Mouse (Mus musculus) heart, adult 2 months (tissue): Measurements from ENCODE around the gene Olfr958. TPM values are rescaled to one million over a fixed set of nuclear protein-coding genes. Genes with fewer than 3 reads are reported as not detected.
A peak's percentile ranks its signal among the peaks of the same experiment; 100 is the strongest.

Experiments
- DNase-seq, 2 experiments: peaks; one replicate each; pipeline ENCODE4 v3.0.0; 2021
- H3K27ac ChIP-seq: fragments of 200-600 bp; 2 replicates; pipeline ENCODE4 v1.8.1; 2022
- H3K27me3 ChIP-seq: fragments of 200-500 bp; 2 replicates; pipeline ENCODE4 v1.6.1; 2012; ENCODE audit warnings: mild to moderate bottlenecking, low read length, inconsistent platforms, mixed read lengths; ENCODE audit not compliant: control insufficient read depth, insufficient read depth
- H3K36me3 ChIP-seq: fragments of 200-500 bp; 2 replicates; pipeline ENCODE4 v1.6.1; 2012; ENCODE audit warnings: low read length, inconsistent platforms; ENCODE audit not compliant: control insufficient read depth, insufficient read depth
- H3K4me1 ChIP-seq: fragments of 200-500 bp; 2 replicates; pipeline ENCODE4 v1.6.1; 2011; ENCODE audit warnings: low read length; ENCODE audit not compliant: control insufficient read depth, insufficient read depth
- H3K4me3 ChIP-seq: fragments of 200-600 bp; 2 replicates; pipeline ENCODE4 v1.8.1; 2022
- H3K79me2 ChIP-seq: fragments of 200-500 bp; replicated peaks from 2 replicates; pipeline ENCODE4 v1.6.1; 2012; ENCODE audit warnings: mild to moderate bottlenecking, inconsistent platforms, low read length, moderate library complexity, mixed read lengths; ENCODE audit not compliant: control insufficient read depth, insufficient read depth
- H3K9ac ChIP-seq: fragments of 200-500 bp; 2 replicates; pipeline ENCODE4 v1.6.1; 2012; ENCODE audit warnings: low read depth, mild to moderate bottlenecking, control low read depth, inconsistent platforms, low read length, mixed read lengths
- CTCF ChIP-seq: fragments of 200-600 bp; IDR thresholded peaks from 2 replicates; pipeline ENCODE4 v1.8.1; 2022; ENCODE audit warnings: antibody characterized with exemption, mild to moderate bottlenecking, moderate library complexity
- EP300 ChIP-seq: fragments of 200-500 bp; IDR thresholded peaks from 2 replicates; pipeline ENCODE4 v1.6.1; 2011; ENCODE audit warnings: low read depth, low read length, control low read depth; ENCODE audit not compliant: insufficient read depth
- POLR2A ChIP-seq: fragments of 200-500 bp; IDR thresholded peaks from 2 replicates; pipeline ENCODE4 v1.6.1; 2011; ENCODE audit warnings: mild to moderate bottlenecking, low read depth, low read length, control low read depth; ENCODE audit not compliant: insufficient read depth
- WGBS: fragments of 180-500 bp; shearing (Covaris S2); methylation state at CpG from one replicate; pipeline ENCODE4 v1.1.7; 2018; 5-methylcytosine and 5-hydroxymethylcytosine counted together
- intact Hi-C: fragments of 180-260 bp; cut with DNase I; formaldehyde crosslinking; loops from one replicate; pipeline ENCODE4 v1.15.1; 2025
- long read RNA-seq: library from polyadenylated mRNA; stranded (forward); transcript quantifications from one replicate; pipeline ENCODE4 v2.0.0, GENCODE M21; 2021
- polyA plus RNA-seq: library from polyadenylated mRNA; depleted of rRNA; stranded (reverse); fragments of >200 nt; gene quantifications from 2 replicates; pipeline ENCODE4 v1.2.3, GENCODE M21; 2012; rRNA removed
- total RNA-seq, 2 experiments: library from RNA; stranded (reverse); gene quantifications; 2 replicates each; pipeline ENCODE4 v1.2.3; 2021

Gene Olfr958
- total RNA-seq = not detected
- polyA plus RNA-seq = not detected in 2 replicates
- long read RNA-seq = 0 reads

- WGBS = 40% methylated on average over 2 of the region's 2 CpGs
- no peak within 1 kb of the TSS for H3K9ac ChIP-seq
- no peak within 1 kb of the TSS for H3K27ac ChIP-seq
- H3K27me3 ChIP-seq = no peaks in the 10 kb centered on the region
- H3K4me3 ChIP-seq = no peak within 1 kb of the TSS
- no peaks in the 10 kb centered on the region for H3K36me3 ChIP-seq
- no peaks in the 10 kb centered on the region for H3K79me2 ChIP-seq
- no peak for DNase-seq
- H3K4me1 ChIP-seq = no peaks in the 10 kb centered on the region
- TF ChIP-seq EP300 (no peak), POLR2A (no peak), CTCF (no peak)
- intact Hi-C loops = no loop called here
These were observed at the start of gene Olfr958 for GRCm38 (mm10) chr9:39553946-39554345. Olfr958 (minus strand) TSS chr9:39554054.

GRCm38 (mm10) chr9:39603333-39603845 lies 49.5 kb upstream of the Olfr958 start:
- Histone ChIP-seq H3K36me3 (no peaks in the 10 kb centered on the region), H3K27ac (no peak overlapping the region), H3K79me2 (no peaks in the 10 kb centered on the region), H3K4me1 (no peaks in the 10 kb centered on the region), H3K4me3 (0 out of 2 replicates have a peak overlapping the region, but pooled peaks have one; percentile 10), H3K9ac (no peak overlapping the region), H3K27me3 (no peaks in the 10 kb centered on the region)
- intact Hi-C loops = no loop called here
- no peak for DNase-seq
- 1% methylated on average over 9 of the region's 9 CpGs for WGBS
- TF ChIP-seq POLR2A (no peak), EP300 (no peak), CTCF (no peak)

- H3K9ac ChIP-seq = no peak overlapping the region
- H3K4me3 ChIP-seq = 0 out of 2 replicates have a peak overlapping the region, but pooled peaks have one; percentile 10
- no peak for DNase-seq
- 2% methylated on average over 19 of the region's 19 CpGs for WGBS
- intact Hi-C loops = no loop called here
- no peaks in the 10 kb centered on the region for H3K36me3 ChIP-seq
- no peaks in the 10 kb centered on the region for H3K4me1 ChIP-seq
- no peak overlapping the region for H3K27ac ChIP-seq
- H3K27me3 ChIP-seq = no peaks in the 10 kb centered on the region
- TF ChIP-seq POLR2A (no peak), EP300 (no peak), CTCF (no peak)
- no peaks in the 10 kb centered on the region for H3K79me2 ChIP-seq
These were observed 48.9 kb upstream of the Olfr958 start for GRCm38 (mm10) chr9:39602536-39603332.

- H3K9ac ChIP-seq = no peak overlapping the region
- intact Hi-C loops = no loop called here
- WGBS = 41% methylated on average over 5 of the region's 5 CpGs
- H3K4me1 ChIP-seq = no peaks in the 10 kb centered on the region
- TF ChIP-seq CTCF (no peak), EP300 (no peak), POLR2A (no peak)
- H3K36me3 ChIP-seq = no peaks in the 10 kb centered on the region
- H3K27me3 ChIP-seq = no peaks in the 10 kb centered on the region
- no peaks in the 10 kb centered on the region for H3K79me2 ChIP-seq
- H3K4me3 ChIP-seq = no peak overlapping the region
- peak overlapping the region; percentile 19; the same call in 1 of the 2 replicates for H3K27ac ChIP-seq
- peak in 1 of 2 experiments; percentile 8 for DNase-seq
These were observed 23.2 kb upstream of the Olfr958 start for GRCm38 (mm10) chr9:39577050-39577449.

- Histone ChIP-seq H3K27ac (no peak within 1 kb of the TSS), H3K4me1 (no peaks in the 10 kb centered on the region), H3K79me2 (no peaks in the 10 kb centered on the region), H3K4me3 (no peak within 1 kb of the TSS), H3K36me3 (no peaks in the 10 kb centered on the region), H3K9ac (no peak within 1 kb of the TSS), H3K27me3 (no peaks in the 10 kb centered on the region)
- no peak for TF ChIP-seq POLR2A
- no peak for TF ChIP-seq CTCF
- TF ChIP-seq EP300 = no peak
- 59% methylated on average over 3 of the region's 3 CpGs for WGBS
- no peak for DNase-seq
- intact Hi-C loops = no loop called here
These were observed 21.6 kb upstream of the Olfr958 start, which contains the start of gene Olfr959 for GRCm38 (mm10) chr9:39575469-39575868. Olfr959 (minus strand) TSS chr9:39575569.

GRCm38 (mm10) chr9:39558349-39558647 lies 4.4 kb upstream of the Olfr958 start:
- intact Hi-C loops = no loop called here
- Histone ChIP-seq H3K27ac (no peak overlapping the region), H3K79me2 (no peaks in the 10 kb centered on the region), H3K4me3 (no peak overlapping the region), H3K9ac (no peak overlapping the region), H3K27me3 (no peaks in the 10 kb centered on the region), H3K36me3 (no peaks in the 10 kb centered on the region), H3K4me1 (no peaks in the 10 kb centered on the region)
- no peak for TF ChIP-seq CTCF
- TF ChIP-seq EP300 = no peak
- no peak for TF ChIP-seq POLR2A
- DNase-seq = no peak
